Mouse (Mus musculus) thymus, postnatal 36 days (tissue): ENCODE measurements around the gene Sox6.
"Not testable (repeated sequence)": the region's sequence is repeated elsewhere in the genome, so short reads cannot be mapped to it uniquely, and the experiment has no call there.

ENCODE experiments used
- DNase-seq, 2 experiments: peaks; one replicate each; pipeline ENCODE4 v3.0.0; 2022; ENCODE audit warnings: mixed read lengths in 2 of 2

Gene Sox6

GRCm38 (mm10) chr7:115630691-115631090, 407.9 kb downstream of the Sox6 start:
- no peak for DNase-seq

GRCm38 (mm10) chr7:115630287-115630686, 408.3 kb downstream of the Sox6 start:
- no peak for DNase-seq

- DNase-seq: no peak
Observed at GRCm38 (mm10) chr7:115628766-115629165, 409.8 kb downstream of the Sox6 start.

GRCm38 (mm10) chr7:115625956-115626355, 412.6 kb downstream of the Sox6 start:
- no peak for DNase-seq

GRCm38 (mm10) chr7:115624907-115625552, 413.6 kb downstream of the Sox6 start:
- no peak for DNase-seq

- DNase-seq: no peak
Observed at GRCm38 (mm10) chr7:115624451-115624850, 414.1 kb downstream of the Sox6 start.

GRCm38 (mm10) chr7:115615697-115616237, 422.8 kb downstream of the Sox6 start:
- peak in 1 of 2 experiments; percentile 9 for DNase-seq

- DNase-seq: no peak
Observed at GRCm38 (mm10) chr7:115607485-115607884, 431.1 kb downstream of the Sox6 start.

GRCm38 (mm10) chr7:115606125-115606524, 432.5 kb downstream of the Sox6 start:
- DNase-seq: not testable (repeated sequence)

GRCm38 (mm10) chr7:115604883-115605282, 433.7 kb downstream of the Sox6 start:
- DNase-seq: no peak

- DNase-seq: no peak
Observed at GRCm38 (mm10) chr7:115597376-115597775, 441.2 kb downstream of the Sox6 start.

- no peak for DNase-seq
Observed at GRCm38 (mm10) chr7:115580461-115580860, 458.1 kb downstream of the Sox6 start.

GRCm38 (mm10) chr7:115579826-115580225, 458.8 kb downstream of the Sox6 start:
- no peak for DNase-seq

GRCm38 (mm10) chr7:115576387-115576786, 462.2 kb downstream of the Sox6 start:
- DNase-seq: no peak

- no peak for DNase-seq
Observed at GRCm38 (mm10) chr7:115574834-115575233, 463.8 kb downstream of the Sox6 start.

GRCm38 (mm10) chr7:115568821-115569240, 469.8 kb downstream of the Sox6 start:
- DNase-seq: no peak

- no peak for DNase-seq
Observed at GRCm38 (mm10) chr7:115568301-115568700, 470.3 kb downstream of the Sox6 start.

- no peak for DNase-seq
Observed at GRCm38 (mm10) chr7:115566818-115567217, 471.8 kb downstream of the Sox6 start.

GRCm38 (mm10) chr7:115565060-115565426, 473.6 kb downstream of the Sox6 start:
- no peak for DNase-seq

GRCm38 (mm10) chr7:115564359-115565059, 474.1 kb downstream of the Sox6 start:
- DNase-seq: no peak

GRCm38 (mm10) chr7:115556677-115557076, 481.9 kb downstream of the Sox6 start:
- no peak for DNase-seq

- DNase-seq: no peak
Observed at GRCm38 (mm10) chr7:115550197-115550804, 488.3 kb downstream of the Sox6 start.

GRCm38 (mm10) chr7:115549670-115550069, 488.9 kb downstream of the Sox6 start:
- no peak for DNase-seq
